Mouse (Mus musculus) midbrain, embryonic 11.5 days (tissue): ENCODE results near the gene Col24a1. TPM values are rescaled to one million over a fixed set of nuclear protein-coding genes. Genes with fewer than 3 reads are reported as not detected.

ENCODE experiments used
- ATAC-seq: fragments of 200-750 bp; cut with Nextera tagmentation; 2 replicates; pipeline ENCODE4 v1.8.0; 2017; ENCODE audit warnings: moderate TSS enrichment, moderate library complexity; ENCODE audit not compliant: low FRiP score
- DNase-seq: peaks from one replicate; pipeline ENCODE4 v3.0.0; 2015; ENCODE audit warnings: low spot score; ENCODE audit errors: missing footprints
- H3K27ac ChIP-seq: fragments of 300-500 bp; sonication (generic); 2 replicates; pipeline ENCODE4 v1.5.1; 2014; ENCODE audit warnings: low read depth, low read length
- H3K27me3 ChIP-seq: fragments of 300-500 bp; sonication (generic); 2 replicates; pipeline ENCODE4 v1.6.1; 2014; ENCODE audit warnings: mild to moderate bottlenecking, low read length, moderate library complexity, mixed read lengths; ENCODE audit not compliant: control insufficient read depth, insufficient read depth
- H3K36me3 ChIP-seq: fragments of 300-500 bp; sonication (generic); 2 replicates; pipeline ENCODE4 v1.6.1; 2014; ENCODE audit warnings: mild to moderate bottlenecking, low read length, moderate library complexity, mixed read lengths; ENCODE audit not compliant: control insufficient read depth, insufficient read depth
- H3K4me1 ChIP-seq: fragments of 300-500 bp; sonication (generic); 2 replicates; pipeline ENCODE4 v1.6.1; 2014; ENCODE audit warnings: low read length; ENCODE audit not compliant: control insufficient read depth, insufficient read depth
- H3K4me2 ChIP-seq: fragments of 300-500 bp; sonication (generic); 2 replicates; pipeline ENCODE4 v1.6.1; 2014; ENCODE audit warnings: mild to moderate bottlenecking, moderate library complexity
- H3K4me3 ChIP-seq: fragments of 300-500 bp; sonication (generic); 2 replicates; pipeline ENCODE4 v1.5.1; 2014; ENCODE audit warnings: low read depth, low read length
- H3K9ac ChIP-seq: fragments of 300-500 bp; sonication (generic); 2 replicates; pipeline ENCODE4 v1.6.1; 2014; ENCODE audit warnings: low read length
- H3K9me3 ChIP-seq: fragments of 300-500 bp; sonication (generic); 2 replicates; pipeline ENCODE4 v1.6.1; 2016; ENCODE audit warnings: low read length; ENCODE audit not compliant: control insufficient read depth
- WGBS: fragments of 180-500 bp; shearing (Covaris S2); extraction: QIAGEN DNeasy Blood & Tissue Kit; methylation state at CpG from one replicate; pipeline ENCODE4 v1.1.7; 2014; 5-methylcytosine and 5-hydroxymethylcytosine counted together
- polyA plus RNA-seq: library from polyadenylated mRNA; unstranded; fragments of >200 nt; fragmentation: Nextera tagmentation; extraction: Ambion mirVana; gene quantifications from 2 replicates; pipeline ENCODE4 v1.2.1, GENCODE M21; 2014

Gene Col24a1
- polyA plus RNA-seq = 0.38 and 0.44 TPM in 2 replicates

- Histone ChIP-seq H3K4me3 (peak within 1 kb of the TSS; percentile 38), H3K4me2 (peak within 1 kb of the TSS; percentile 83), H3K9me3 (no peaks in the 10 kb centered on the region), H3K27me3 (0 out of 2 replicates have a peak, but pooled peaks cover 2% of the 10 kb centered on the region), H3K4me1 (peaks cover 6% of the 10 kb centered on the region; the same call in 1 of the 2 replicates), H3K27ac (no peak within 1 kb of the TSS), H3K36me3 (no peaks in the 10 kb centered on the region), H3K9ac (peak within 1 kb of the TSS; percentile 64)
- ATAC-seq (peak; percentile 84), DNase-seq (peak; percentile 95)
- 1% methylated on average over 22 of the region's 22 CpGs for WGBS
Observed at GRCm38 (mm10) chr3:145292337-145293134, at the start of gene Col24a1. Col24a1 (plus strand) TSS chr3:145292472.

DNA sequence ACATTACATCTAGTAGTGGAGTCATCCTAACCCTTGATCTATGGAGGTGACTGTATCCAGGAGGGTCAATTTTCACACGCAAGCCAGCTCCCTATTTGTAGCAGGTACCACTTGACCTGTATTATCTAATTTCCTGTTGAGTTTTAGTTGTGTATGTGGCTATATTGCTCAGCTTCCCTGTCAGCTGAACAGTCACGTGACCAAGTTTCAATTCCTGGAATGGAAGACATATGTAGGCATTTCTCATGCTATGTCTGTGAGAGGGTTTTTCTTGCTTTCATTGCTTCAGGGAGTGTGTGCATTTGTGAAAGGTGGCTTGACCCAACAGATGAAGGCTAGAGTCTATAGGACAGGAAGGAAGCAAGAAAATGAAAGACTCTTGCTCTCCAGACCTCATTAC lies 44.2 kb upstream of the Col24a1 start:
- Histone ChIP-seq H3K9me3 (no peaks in the 10 kb centered on the region), H3K4me1 (no peaks in the 10 kb centered on the region), H3K36me3 (no peaks in the 10 kb centered on the region), H3K4me3 (no peak overlapping the region), H3K27ac (no peak overlapping the region), H3K27me3 (no peaks in the 10 kb centered on the region), H3K9ac (no peak overlapping the region), H3K4me2 (no peak overlapping the region)
- 91% methylated on average over 2 of the region's 2 CpGs for WGBS
- no peak for ATAC-seq
- no peak for DNase-seq

- no peaks in the 10 kb centered on the region for H3K4me1 ChIP-seq
- no peak overlapping the region for H3K4me2 ChIP-seq
- no peaks in the 10 kb centered on the region for H3K27me3 ChIP-seq
- 91% methylated on average over 5 of the region's 5 CpGs for whole genome bisulfite sequencing
- H3K9ac ChIP-seq = no peak overlapping the region
- ATAC-seq = no peak
- no peaks in the 10 kb centered on the region for H3K36me3 ChIP-seq
- no peak overlapping the region for H3K27ac ChIP-seq
- no peak for DNase-seq
- H3K9me3 ChIP-seq = no peaks in the 10 kb centered on the region
- H3K4me3 ChIP-seq = no peak overlapping the region
Observed at GRCm38 (mm10) chr3:145253066-145253465, 39.2 kb upstream of the Col24a1 start.

DNA sequence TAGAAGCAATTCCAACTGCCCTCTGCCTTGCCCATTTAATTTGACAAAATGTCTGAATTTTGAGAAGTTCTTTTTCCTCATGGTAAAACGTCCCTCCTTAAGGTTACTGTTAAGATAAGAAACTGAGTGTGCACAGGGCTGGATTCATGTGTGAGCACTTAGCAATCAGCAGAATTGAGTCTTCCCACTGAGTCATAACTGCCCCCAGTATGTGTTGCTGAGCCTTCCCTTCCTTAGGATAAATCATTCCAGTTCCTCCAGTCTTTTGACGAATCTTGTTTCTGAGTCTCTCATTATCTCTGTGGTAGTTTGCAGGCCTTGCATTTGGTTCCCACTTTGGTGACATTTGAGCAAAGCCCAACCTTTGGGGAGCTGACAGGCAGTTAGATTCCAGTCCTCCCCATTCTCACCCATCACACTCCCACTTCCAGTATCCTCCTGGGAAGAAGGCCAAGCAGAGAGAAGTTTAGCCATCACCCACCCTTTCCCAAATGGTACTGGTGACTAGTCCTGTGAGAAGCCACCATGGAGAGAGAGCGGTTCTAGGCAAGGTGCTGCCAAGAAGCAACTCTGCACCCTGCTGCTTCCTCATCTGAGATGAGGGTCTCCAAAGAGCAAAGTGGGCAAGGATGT lies 37.4 kb upstream of the Col24a1 start:
- 83% methylated on average over 3 of the region's 3 CpGs for whole genome bisulfite sequencing
- no peak overlapping the region for H3K27ac ChIP-seq
- H3K9me3 ChIP-seq = no peaks in the 10 kb centered on the region
- no peaks in the 10 kb centered on the region for H3K36me3 ChIP-seq
- ATAC-seq (no peak), DNase-seq (no peak)
- H3K4me1 ChIP-seq = no peaks in the 10 kb centered on the region
- H3K4me3 ChIP-seq = no peak overlapping the region
- no peak overlapping the region for H3K4me2 ChIP-seq
- H3K9ac ChIP-seq = no peak overlapping the region
- H3K27me3 ChIP-seq = no peaks in the 10 kb centered on the region

DNA sequence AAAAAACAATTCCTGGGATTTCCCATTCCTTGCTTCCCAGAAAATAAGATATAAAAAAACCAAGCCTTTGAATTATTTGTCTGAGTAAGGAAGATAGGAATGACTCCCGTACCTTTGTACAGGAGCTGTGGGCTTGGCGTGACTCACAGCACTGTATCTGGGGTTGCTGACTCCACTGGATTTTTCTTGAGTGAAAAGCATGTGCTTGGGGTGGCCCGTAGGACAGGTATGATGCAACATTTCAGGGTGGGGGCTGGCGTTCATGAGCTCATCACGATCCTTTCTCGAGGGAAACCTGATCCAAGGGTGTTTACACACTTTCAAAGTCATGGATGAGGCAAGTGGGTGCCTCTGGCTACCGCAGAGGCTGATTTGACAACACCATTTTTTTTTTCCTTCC lies 35.6 kb upstream of the Col24a1 start:
- WGBS = 87% methylated on average over 7 of the region's 7 CpGs
- Histone ChIP-seq H3K4me1 (no peaks in the 10 kb centered on the region), H3K9me3 (no peaks in the 10 kb centered on the region), H3K4me3 (no peak overlapping the region), H3K27me3 (no peaks in the 10 kb centered on the region), H3K9ac (no peak overlapping the region), H3K36me3 (no peaks in the 10 kb centered on the region), H3K27ac (no peak overlapping the region), H3K4me2 (no peak overlapping the region)
- no peak for ATAC-seq
- DNase-seq = no peak

DNA sequence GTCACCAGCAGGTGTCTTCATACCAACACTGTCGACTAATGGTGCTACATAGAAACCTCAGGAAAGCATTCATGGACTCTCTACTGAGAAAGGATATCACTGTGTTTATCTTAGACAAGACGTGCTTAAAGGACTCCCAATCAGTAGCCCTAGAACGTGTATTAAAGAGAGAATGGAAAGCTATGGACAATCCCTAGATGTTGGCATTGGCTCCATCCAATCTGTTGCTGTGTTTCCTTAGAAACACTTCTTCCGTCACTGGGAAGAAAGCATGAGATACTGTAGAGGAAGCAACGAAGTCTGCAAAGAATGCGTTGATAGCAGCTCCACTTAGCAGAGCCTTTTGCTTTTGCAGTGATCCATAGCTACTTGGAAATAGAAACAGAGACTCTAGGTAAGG lies 32.6 kb upstream of the Col24a1 start:
- no peaks in the 10 kb centered on the region for H3K36me3 ChIP-seq
- H3K9ac ChIP-seq = no peak overlapping the region
- no peaks in the 10 kb centered on the region for H3K9me3 ChIP-seq
- no peak overlapping the region for H3K27ac ChIP-seq
- DNase-seq (no peak), ATAC-seq (no peak)
- WGBS = 86% methylated on average over 6 of the region's 6 CpGs
- H3K4me3 ChIP-seq = no peak overlapping the region
- no peak overlapping the region for H3K4me2 ChIP-seq
- no peaks in the 10 kb centered on the region for H3K27me3 ChIP-seq
- no peaks in the 10 kb centered on the region for H3K4me1 ChIP-seq

GRCm38 (mm10) chr3:145263131-145263530 lies 29.1 kb upstream of the Col24a1 start:
- ATAC-seq (no peak), DNase-seq (no peak)
- no peak overlapping the region for H3K4me3 ChIP-seq
- H3K4me1 ChIP-seq = no peaks in the 10 kb centered on the region
- no peak overlapping the region for H3K27ac ChIP-seq
- H3K9me3 ChIP-seq = no peaks in the 10 kb centered on the region
- 81% methylated on average over 4 of the region's 4 CpGs for WGBS
- H3K36me3 ChIP-seq = no peaks in the 10 kb centered on the region
- H3K27me3 ChIP-seq = no peaks in the 10 kb centered on the region
- H3K4me2 ChIP-seq = no peak overlapping the region
- no peak overlapping the region for H3K9ac ChIP-seq

- H3K27ac ChIP-seq = no peak overlapping the region
- H3K4me3 ChIP-seq = no peak overlapping the region
- H3K36me3 ChIP-seq = no peaks in the 10 kb centered on the region
- H3K4me1 ChIP-seq = no peaks in the 10 kb centered on the region
- no peaks in the 10 kb centered on the region for H3K27me3 ChIP-seq
- H3K4me2 ChIP-seq = no peak overlapping the region
- WGBS = 91% methylated on average over 7 of the region's 7 CpGs
- DNase-seq (no peak), ATAC-seq (no peak)
- H3K9me3 ChIP-seq = no peaks in the 10 kb centered on the region
- H3K9ac ChIP-seq = no peak overlapping the region
Observed at GRCm38 (mm10) chr3:145268066-145268465, 24.2 kb upstream of the Col24a1 start.

DNA sequence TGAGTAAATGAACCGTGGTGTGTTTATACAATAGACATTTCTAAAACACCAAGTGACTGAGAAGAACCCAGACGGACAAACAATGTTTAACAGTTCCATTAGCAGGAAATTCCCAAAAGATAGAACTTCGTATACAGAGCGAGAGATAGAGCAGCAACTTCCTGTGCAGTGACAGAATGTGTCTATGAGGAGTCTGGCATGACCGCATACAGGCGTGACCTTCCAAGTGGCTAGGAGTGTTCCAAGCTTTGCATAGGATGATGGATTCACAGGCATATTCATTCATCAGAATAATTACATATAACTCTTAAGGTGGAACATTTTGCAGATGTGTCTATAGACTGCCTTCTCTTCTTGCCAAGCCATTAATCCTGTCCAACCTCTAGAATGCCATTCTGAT lies 18.1 kb upstream of the Col24a1 start:
- 89% methylated on average over 6 of the region's 6 CpGs for WGBS

More for the DNA sequence above, 18.1 kb upstream of the Col24a1 start:
- H3K36me3 ChIP-seq = no peaks in the 10 kb centered on the region
- no peak for ATAC-seq
- H3K27me3 ChIP-seq = no peaks in the 10 kb centered on the region
- no peak overlapping the region for H3K27ac ChIP-seq
- no peak overlapping the region for H3K9ac ChIP-seq
- H3K9me3 ChIP-seq = no peaks in the 10 kb centered on the region
- no peak overlapping the region for H3K4me2 ChIP-seq
- H3K4me1 ChIP-seq = no peaks in the 10 kb centered on the region
- H3K4me3 ChIP-seq = no peak overlapping the region
- no peak for DNase-seq
